Mouse (Mus musculus) intestine, embryonic 14.5 days (tissue): ENCODE data around the gene Gm12185. TPM values are rescaled to one million over a fixed set of nuclear protein-coding genes. Genes with fewer than 3 reads are reported as not detected.

Experiments
- polyA plus RNA-seq: library from polyadenylated mRNA; unstranded; fragments of >200 nt; fragmentation: Nextera tagmentation; extraction: Ambion mirVana; gene quantifications from 2 replicates; pipeline ENCODE4 v1.2.1, GENCODE M21; 2014

Gm12185 gene
- polyA plus RNA-seq, 1 experiment from 2014 or later, result 0.07 TPM

Other genes starting within 250 kb of the Gm12185 start
- 1,049 and 1,145 TPM in 2 replicates for gene Rack1, start 191.9 kb downstream of the Gm12185 start, polyA plus RNA-seq
- 5.0 and 6.2 TPM in 2 replicates for gene Trim41, start 174.9 kb downstream of the Gm12185 start, polyA plus RNA-seq
- 1.4 and 1.5 TPM in 2 replicates for gene Trim7, start 166.1 kb downstream of the Gm12185 start, polyA plus RNA-seq
- 3.9 and 4.1 TPM in 2 replicates for gene Gm12184, start 165.6 kb downstream of the Gm12185 start, polyA plus RNA-seq
- 14.7 and 16.2 TPM in 2 replicates for gene Irgm1, start 120.5 kb downstream of the Gm12185 start, polyA plus RNA-seq
- 0.12 and 0.30 TPM in 2 replicates for gene Gm5431, start 90.0 kb downstream of the Gm12185 start, polyA plus RNA-seq
- gene Psme2b, start 46.0 kb downstream of the Gm12185 start, polyA plus RNA-seq, result 3.0 and 3.2 TPM in 2 replicates
- not detected in 2 replicates for gene Olfr56, start 13.3 kb downstream of the Gm12185 start, polyA plus RNA-seq
- 0.58 and 0.62 TPM in 2 replicates for gene 9930111J21Rik1, start 12.8 kb downstream of the Gm12185 start, polyA plus RNA-seq
- gene Tgtp1, start 1.9 kb upstream of the Gm12185 start, polyA plus RNA-seq, result 2.5 and 3.6 TPM in 2 replicates
- gene 9930111J21Rik2, start 59.0 kb upstream of the Gm12185 start, polyA plus RNA-seq, result 0.45 and 0.50 TPM in 2 replicates
- gene Tgtp2, start 72.0 kb upstream of the Gm12185 start, polyA plus RNA-seq, result 0.27 and 1.2 TPM in 2 replicates
- gene Ifi47, start 84.4 kb upstream of the Gm12185 start, polyA plus RNA-seq, result 2.1 and 3.4 TPM in 2 replicates
- not detected in 2 replicates for gene Olfr1396, start 122.6 kb upstream of the Gm12185 start, polyA plus RNA-seq
- not detected in 2 replicates for gene Olfr1395, start 150.0 kb upstream of the Gm12185 start, polyA plus RNA-seq
- not detected in 2 replicates for gene Olfr1394, start 162.2 kb upstream of the Gm12185 start, polyA plus RNA-seq
- 1.8 and 3.0 TPM in 2 replicates for gene Btnl9, start 194.9 kb upstream of the Gm12185 start, polyA plus RNA-seq
- 34.5 and 39.6 TPM in 2 replicates for gene Zfp62, start 211.1 kb upstream of the Gm12185 start, polyA plus RNA-seq